Mouse (Mus musculus): Measurements from ENCODE around the gene Gm47996. TPM values are rescaled to one million over a fixed set of nuclear protein-coding genes. Genes with fewer than 3 reads are reported as not detected.
A peak's percentile ranks its signal among the peaks of the same experiment; 100 is the strongest.

Gene Gm47996
- polyA plus RNA-seq, 1 experiment = 0.36 TPM

- TF ChIP-seq GATA1 (IDR thresholded peaks at IDR 0.05; ENCODE audit: low read length) = peak; percentile 54
Measured at GRCm38 (mm10) chr1:151208944-151209343, 987 bp upstream of the Gm47996 start.

- TF ChIP-seq GATA1 (IDR thresholded peaks at IDR 0.05; ENCODE audit: low read length) = no peak
Measured at GRCm38 (mm10) chr1:151214862-151215261, 4.9 kb downstream of the Gm47996 start.

GRCm38 (mm10) chr1:151215985-151216384 is 6.1 kb downstream of the Gm47996 start:
- TF ChIP-seq GATA1 (IDR thresholded peaks at IDR 0.05; ENCODE audit: low read length) = no peak

- TF ChIP-seq GATA1 (IDR thresholded peaks at IDR 0.05; ENCODE audit: low read length) = no peak
Measured at GRCm38 (mm10) chr1:151216417-151216816, 6.5 kb downstream of the Gm47996 start.

GRCm38 (mm10) chr1:151219045-151219444 is 9.1 kb downstream of the Gm47996 start:
- no peak for TF ChIP-seq GATA1 (IDR thresholded peaks at IDR 0.05; ENCODE audit: low read length)

- no peak for TF ChIP-seq GATA1 (IDR thresholded peaks at IDR 0.05; ENCODE audit: low read length)
Measured at GRCm38 (mm10) chr1:151220098-151220497, 10.2 kb downstream of the Gm47996 start.

- no peak for TF ChIP-seq GATA1 (IDR thresholded peaks at IDR 0.05; ENCODE audit: low read length)
Measured at GRCm38 (mm10) chr1:151222561-151223267, 12.8 kb downstream of the Gm47996 start.

GRCm38 (mm10) chr1:151223377-151223776 is 13.4 kb downstream of the Gm47996 start:
- TF ChIP-seq GATA1 (IDR thresholded peaks at IDR 0.05; ENCODE audit: low read length) = no peak

GRCm38 (mm10) chr1:151224536-151224935 is 14.6 kb downstream of the Gm47996 start:
- TF ChIP-seq GATA1 (IDR thresholded peaks at IDR 0.05; ENCODE audit: low read length) = no peak

GRCm38 (mm10) chr1:151227506-151227905 is 17.6 kb downstream of the Gm47996 start:
- TF ChIP-seq GATA1 (IDR thresholded peaks at IDR 0.05; ENCODE audit: low read length) = no peak

GRCm38 (mm10) chr1:151228320-151228989 is 18.5 kb downstream of the Gm47996 start:
- TF ChIP-seq GATA1 (IDR thresholded peaks at IDR 0.05; ENCODE audit: low read length) = no peak

GRCm38 (mm10) chr1:151232346-151232745 is 22.4 kb downstream of the Gm47996 start:
- no peak for TF ChIP-seq GATA1 (IDR thresholded peaks at IDR 0.05; ENCODE audit: low read length)

GRCm38 (mm10) chr1:151233756-151234155 is 23.8 kb downstream of the Gm47996 start:
- no peak for TF ChIP-seq GATA1 (IDR thresholded peaks at IDR 0.05; ENCODE audit: low read length)

GRCm38 (mm10) chr1:151235574-151235973 is 25.6 kb downstream of the Gm47996 start:
- no peak for TF ChIP-seq GATA1 (IDR thresholded peaks at IDR 0.05; ENCODE audit: low read length)

GRCm38 (mm10) chr1:151236141-151236930 is 26.4 kb downstream of the Gm47996 start:
- no peak for TF ChIP-seq GATA1 (IDR thresholded peaks at IDR 0.05; ENCODE audit: low read length)

- no peak for TF ChIP-seq GATA1 (IDR thresholded peaks at IDR 0.05; ENCODE audit: low read length)
Measured at GRCm38 (mm10) chr1:151237780-151238179, 27.8 kb downstream of the Gm47996 start.
